Mouse (Mus musculus) forebrain, embryonic 11.5 days (tissue): ENCODE measurements at regions not wholly inside any gene's neighbourhood (a gene's known extent, or its start where the extent isn't known, plus 50 kb on each side); places are given as distances from the start of the nearest gene placed in this dataset.
A peak's percentile ranks its signal among the peaks of the same experiment; 100 is the strongest.

Experiments
- ATAC-seq: fragments of 200-750 bp; cut with Nextera tagmentation; replicated peaks from 2 replicates; pipeline ENCODE4 v1.8.0; 2017; ENCODE audit warnings: moderate TSS enrichment; ENCODE audit not compliant: low FRiP score
- DNase-seq: peaks from one replicate; pipeline ENCODE4 v3.0.0-alpha.2; 2017; ENCODE audit warnings: low spot score
- H3K27ac ChIP-seq: fragments of 300-500 bp; sonication (generic); 2 replicates; pipeline ENCODE4 v1.5.1; 2014; ENCODE audit warnings: low read depth, low read length
- H3K27me3 ChIP-seq: fragments of 300-500 bp; sonication (generic); 2 replicates; pipeline ENCODE4 v1.6.1; 2014; ENCODE audit warnings: mild to moderate bottlenecking, low read length, mixed read lengths; ENCODE audit not compliant: control insufficient read depth, insufficient read depth
- H3K36me3 ChIP-seq: fragments of 300-500 bp; sonication (generic); 2 replicates; pipeline ENCODE4 v1.6.1; 2014; ENCODE audit warnings: mild to moderate bottlenecking, low read length, moderate library complexity, mixed read lengths; ENCODE audit not compliant: control insufficient read depth, insufficient read depth
- H3K4me1 ChIP-seq: fragments of 300-500 bp; sonication (generic); replicated peaks from 2 replicates; pipeline ENCODE4 v1.6.1; 2014; ENCODE audit warnings: low read length, mixed read lengths; ENCODE audit not compliant: control insufficient read depth, insufficient read depth
- H3K4me2 ChIP-seq: fragments of 300-500 bp; sonication (generic); 2 replicates; pipeline ENCODE4 v1.6.1; 2014; ENCODE audit warnings: low read depth, mild to moderate bottlenecking, low read length, moderate library complexity, mixed read lengths; ENCODE audit not compliant: severe bottlenecking
- H3K4me3 ChIP-seq: fragments of 300-500 bp; sonication (generic); 2 replicates; pipeline ENCODE4 v1.5.1; 2014; ENCODE audit warnings: low read depth, low read length
- H3K9ac ChIP-seq: fragments of 300-500 bp; sonication (generic); 2 replicates; pipeline ENCODE4 v1.6.1; 2014; ENCODE audit warnings: low read length
- H3K9me3 ChIP-seq: fragments of 300-500 bp; sonication (generic); 2 replicates; pipeline ENCODE4 v1.6.1; 2016; ENCODE audit warnings: low read length, mixed read lengths; ENCODE audit not compliant: control insufficient read depth
- WGBS: fragments of 180-500 bp; shearing (Covaris S2); extraction: QIAGEN DNeasy Blood & Tissue Kit; methylation state at CpG from one replicate; pipeline ENCODE4 v1.1.7; 2014; 5-methylcytosine and 5-hydroxymethylcytosine counted together

DNA sequence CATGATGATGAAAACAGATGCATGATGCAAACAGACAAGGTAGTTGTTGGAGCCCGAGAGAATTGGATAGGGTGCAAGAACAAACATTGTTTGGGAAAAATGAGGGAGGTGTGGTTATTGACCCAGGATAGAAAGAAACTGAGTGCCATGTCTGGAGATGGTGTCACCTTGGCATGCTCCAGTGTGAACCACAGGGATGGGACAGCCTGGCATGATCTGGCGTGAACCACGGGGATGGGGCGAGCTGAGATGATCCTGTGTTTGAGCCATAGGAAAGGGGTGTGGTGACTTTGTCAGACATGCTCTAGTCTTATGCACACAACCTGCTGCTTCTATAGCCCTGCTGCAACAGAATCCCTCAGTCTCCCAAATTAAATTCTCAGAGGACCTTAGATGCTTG is 178.7 kb upstream of the Gm5148 start:
- Histone ChIP-seq H3K4me1 (peaks cover 2% of the 10 kb centered on the region; the same call in 1 of the 2 replicates), H3K4me3 (no peak overlapping the region), H3K4me2 (no peak overlapping the region), H3K9ac (no peak overlapping the region), H3K27me3 (no peaks in the 10 kb centered on the region), H3K27ac (no peak overlapping the region), H3K9me3 (no peaks in the 10 kb centered on the region), H3K36me3 (no peaks in the 10 kb centered on the region)
- DNase-seq (no peak), ATAC-seq (no peak)
- WGBS = 93% methylated on average over 4 of the region's 4 CpGs

DNA sequence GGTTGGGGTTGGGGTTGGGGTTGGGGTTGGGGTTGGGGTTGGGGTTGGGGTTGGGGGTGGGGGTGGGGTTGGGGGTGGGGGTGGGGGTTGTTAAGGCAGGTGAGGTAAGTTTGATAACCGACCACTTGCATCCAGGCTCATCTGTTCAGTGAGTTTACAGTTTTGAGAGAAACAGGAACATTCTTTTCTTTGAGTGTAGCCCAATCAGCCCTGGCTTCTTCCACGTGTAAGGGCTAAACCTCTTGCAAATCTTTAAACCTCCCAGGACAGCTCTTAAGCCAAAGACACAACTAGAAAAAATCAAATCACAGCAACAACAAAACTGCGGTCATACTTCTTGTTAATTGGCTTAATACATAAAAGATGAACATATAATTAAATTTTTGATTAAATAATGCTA is 173.1 kb upstream of the Gm5148 start:
- H3K36me3 ChIP-seq = no peaks in the 10 kb centered on the region
- H3K9ac ChIP-seq = no peak overlapping the region
- peak overlapping the region; percentile 37; the same call in 1 of the 2 replicates for H3K4me2 ChIP-seq
- H3K27me3 ChIP-seq = no peaks in the 10 kb centered on the region
- H3K4me3 ChIP-seq = no peak overlapping the region
- ATAC-seq (peak; percentile 31), DNase-seq (no peak)
- peaks cover 4% of the 10 kb centered on the region; the same call in 1 of the 2 replicates for H3K4me1 ChIP-seq
- 19% methylated on average over 3 of the region's 3 CpGs for WGBS
- H3K9me3 ChIP-seq = no peaks in the 10 kb centered on the region; the same call in 1 of the 2 replicates
- peak overlapping the region; percentile 81; the same call in 1 of the 2 replicates for H3K27ac ChIP-seq

DNA sequence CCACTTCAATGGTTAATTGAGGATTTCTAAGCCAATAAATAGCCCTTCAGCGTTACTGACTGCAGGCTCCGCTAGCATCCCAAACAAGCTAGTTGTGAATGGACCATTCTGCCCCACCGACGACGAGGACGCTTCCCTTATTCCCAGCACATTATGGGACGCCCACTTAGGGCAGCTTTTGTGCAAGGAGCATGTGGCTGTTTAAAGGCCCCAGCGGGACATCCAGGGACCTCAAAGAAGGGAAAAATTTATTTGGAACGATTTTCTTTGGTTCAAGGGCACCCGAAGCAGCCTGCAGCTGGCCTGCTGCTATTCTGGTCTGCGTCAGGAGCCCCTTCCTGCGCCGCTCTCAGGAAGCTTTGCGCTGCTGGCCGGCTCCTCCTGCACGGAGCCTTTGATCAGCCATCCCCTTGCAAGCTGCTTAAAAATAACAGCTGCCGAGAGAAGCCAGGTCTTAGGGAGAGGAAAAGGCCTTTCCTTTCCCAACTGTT is 172.6 kb upstream of the Gm5148 start:
- ATAC-seq = peak; percentile 93
- peak overlapping the region; percentile 81 for H3K27ac ChIP-seq
- H3K9me3 ChIP-seq = no peaks in the 10 kb centered on the region; the same call in 1 of the 2 replicates
- WGBS = 0% methylated on average over 17 of the region's 17 CpGs
- H3K4me1 ChIP-seq = peaks cover 4% of the 10 kb centered on the region; the same call in 1 of the 2 replicates
- H3K27me3 ChIP-seq = no peaks in the 10 kb centered on the region
- no peak overlapping the region; the same call in 1 of the 2 replicates for H3K4me3 ChIP-seq
- DNase-seq = peak; percentile 88
- no peak overlapping the region for H3K9ac ChIP-seq
- no peaks in the 10 kb centered on the region for H3K36me3 ChIP-seq
- peak overlapping the region; percentile 37 for H3K4me2 ChIP-seq

DNA sequence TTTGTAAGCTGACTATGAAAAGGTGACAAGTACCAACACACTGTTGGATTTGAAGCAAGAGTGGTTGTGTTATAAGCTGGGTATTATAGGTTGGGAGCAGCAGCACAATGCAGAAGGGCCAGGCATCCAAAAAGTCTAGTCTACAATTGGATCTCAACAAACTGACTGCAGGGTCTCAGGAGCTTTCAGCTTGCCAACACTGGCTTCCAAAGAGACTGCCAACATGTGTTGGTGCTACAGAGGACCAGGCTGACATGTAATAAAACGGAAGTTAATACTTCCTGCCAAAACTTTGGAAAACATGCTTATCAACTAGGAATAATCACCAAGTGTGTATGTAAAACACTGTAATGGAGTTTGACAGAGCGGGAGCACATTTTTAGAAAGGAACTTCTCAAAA is 170.3 kb upstream of the Gm5148 start:
- WGBS = 90% methylated on average over 2 of the region's 2 CpGs

DNA sequence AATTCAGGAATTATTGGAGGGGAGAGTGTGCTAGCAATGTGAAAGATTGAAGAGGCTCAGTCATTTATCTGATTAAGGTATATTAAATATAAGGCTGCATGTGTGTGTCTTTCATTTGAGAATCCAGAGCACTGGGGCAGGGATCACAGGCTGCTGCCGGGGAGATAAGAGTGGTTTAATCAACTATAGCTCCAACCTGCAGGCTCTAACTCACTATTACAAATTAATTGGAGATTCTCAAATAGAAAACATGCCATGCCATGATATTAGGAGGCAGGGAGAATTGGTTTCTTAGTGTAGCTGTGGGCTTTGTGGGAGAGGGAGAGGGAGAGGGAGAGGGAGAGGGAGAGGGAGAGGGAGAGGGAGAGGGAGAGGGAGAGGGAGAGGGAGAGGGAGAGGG is 165.9 kb upstream of the Gm5148 start:
- Histone ChIP-seq H3K27ac (no peak overlapping the region), H3K27me3 (no peaks in the 10 kb centered on the region), H3K9ac (no peak overlapping the region), H3K4me3 (no peak overlapping the region), H3K9me3 (no peaks in the 10 kb centered on the region; the same call in 1 of the 2 replicates), H3K36me3 (no peaks in the 10 kb centered on the region), H3K4me2 (no peak overlapping the region), H3K4me1 (no peaks in the 10 kb centered on the region)
- no peak for ATAC-seq
- 81% methylated on average over 1 of the region's 1 CpGs for WGBS
- DNase-seq = no peak

More for the DNA sequence above, 170.3 kb upstream of the Gm5148 start:
- H3K27ac ChIP-seq = no peak overlapping the region
- no peaks in the 10 kb centered on the region for H3K27me3 ChIP-seq
- no peaks in the 10 kb centered on the region; the same call in 1 of the 2 replicates for H3K9me3 ChIP-seq
- peaks cover 4% of the 10 kb centered on the region; the same call in 1 of the 2 replicates for H3K4me1 ChIP-seq
- H3K36me3 ChIP-seq = no peaks in the 10 kb centered on the region
- DNase-seq (no peak), ATAC-seq (no peak)
- H3K9ac ChIP-seq = no peak overlapping the region
- no peak overlapping the region for H3K4me2 ChIP-seq
- H3K4me3 ChIP-seq = no peak overlapping the region

DNA sequence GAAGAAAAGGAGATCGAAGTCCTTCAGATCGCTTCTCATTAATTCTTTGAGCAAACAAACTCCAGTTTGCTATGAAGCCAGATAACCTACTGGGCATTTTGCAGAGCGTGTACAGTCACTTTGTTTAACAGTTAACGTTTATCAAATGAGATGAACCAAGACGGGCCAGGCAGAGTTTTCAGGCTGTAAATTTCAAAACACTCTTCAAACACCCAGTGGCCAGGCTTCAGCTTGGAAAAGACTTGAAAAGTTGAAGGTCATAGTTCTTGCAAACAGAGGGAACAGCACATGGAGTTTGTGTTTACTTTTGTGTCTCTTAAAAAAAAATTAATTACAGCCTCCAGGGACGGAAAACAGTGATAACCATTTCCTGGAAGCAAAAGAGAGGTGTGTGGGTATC is 164.2 kb upstream of the Gm5148 start:
- 71% methylated on average over 6 of the region's 6 CpGs for WGBS
- DNase-seq (no peak), ATAC-seq (no peak)
- no peak overlapping the region for H3K9ac ChIP-seq
- H3K27ac ChIP-seq = no peak overlapping the region
- no peak overlapping the region for H3K4me2 ChIP-seq
- no peak overlapping the region for H3K4me3 ChIP-seq
- no peaks in the 10 kb centered on the region for H3K4me1 ChIP-seq
- no peaks in the 10 kb centered on the region for H3K36me3 ChIP-seq
- H3K27me3 ChIP-seq = no peaks in the 10 kb centered on the region
- H3K9me3 ChIP-seq = no peaks in the 10 kb centered on the region

DNA sequence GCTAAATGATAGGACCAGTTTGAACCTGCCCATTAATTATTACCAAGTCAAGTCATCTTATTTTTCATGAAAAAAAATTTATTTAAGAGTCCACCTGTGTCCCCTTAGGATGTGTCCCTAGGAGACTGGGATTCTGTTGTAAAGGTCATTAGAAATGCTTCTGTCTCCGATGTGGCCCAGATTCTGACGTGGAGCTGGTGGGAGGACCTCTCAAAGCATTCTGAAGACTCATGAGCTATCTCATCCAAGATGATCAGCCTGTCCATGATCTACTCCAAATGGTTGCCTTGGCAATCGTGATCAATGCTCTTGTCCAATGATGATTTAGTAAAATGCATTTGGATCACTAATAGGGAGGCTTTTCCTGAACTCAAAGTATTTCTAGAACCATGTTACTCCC is 163.4 kb upstream of the Gm5148 start:
- peak overlapping the region; percentile 18; the same call in 1 of the 2 replicates for H3K27ac ChIP-seq
- H3K27me3 ChIP-seq = no peaks in the 10 kb centered on the region
- no peaks in the 10 kb centered on the region for H3K9me3 ChIP-seq
- H3K4me3 ChIP-seq = no peak overlapping the region
- H3K4me1 ChIP-seq = no peaks in the 10 kb centered on the region; the same call in 1 of the 2 replicates
- ATAC-seq (no peak), DNase-seq (no peak)
- H3K9ac ChIP-seq = no peak overlapping the region
- 84% methylated on average over 3 of the region's 3 CpGs for WGBS
- H3K4me2 ChIP-seq = no peak overlapping the region
- no peaks in the 10 kb centered on the region for H3K36me3 ChIP-seq

DNA sequence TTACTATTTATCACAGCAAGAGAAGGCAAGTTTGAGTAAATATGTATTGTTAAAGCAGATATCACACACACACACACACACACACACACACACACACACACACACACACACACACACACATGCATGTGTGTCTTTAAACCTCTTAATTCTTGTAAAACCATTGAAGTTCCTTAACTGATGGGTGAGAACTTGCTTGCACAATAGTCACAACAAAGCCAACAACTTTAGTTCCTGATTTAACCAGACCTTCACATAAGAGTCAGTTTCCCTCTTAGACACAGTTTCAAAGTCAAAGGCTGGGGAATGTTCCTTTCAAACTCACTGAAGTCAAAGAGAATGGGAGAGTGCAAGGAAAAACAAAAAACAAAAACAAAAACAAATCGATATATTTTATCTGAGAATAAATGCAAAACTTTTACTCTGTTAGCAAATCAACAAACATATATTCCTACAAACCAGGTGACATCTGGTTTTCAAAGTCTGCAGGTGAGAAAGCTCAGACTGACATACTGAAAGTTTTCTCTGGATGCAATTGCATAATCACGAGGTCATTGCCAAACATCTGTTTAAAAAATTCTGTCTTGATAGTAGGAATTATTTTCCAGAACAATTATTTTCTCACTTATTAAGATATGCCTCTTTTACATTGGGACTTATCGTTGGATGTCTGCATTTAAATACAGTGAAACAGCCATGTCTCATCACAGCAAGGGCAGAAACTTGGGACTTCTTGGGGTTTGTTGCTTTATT is 162.6 kb upstream of the Gm5148 start:
- ATAC-seq (no peak), DNase-seq (no peak)
- Histone ChIP-seq H3K4me2 (no peak overlapping the region), H3K27me3 (no peaks in the 10 kb centered on the region), H3K4me1 (no peaks in the 10 kb centered on the region; the same call in 1 of the 2 replicates), H3K4me3 (no peak overlapping the region), H3K9me3 (no peaks in the 10 kb centered on the region), H3K27ac (no peak overlapping the region), H3K36me3 (no peaks in the 10 kb centered on the region), H3K9ac (no peak overlapping the region)
- WGBS = 93% methylated on average over 3 of the region's 3 CpGs
